Mouse (Mus musculus): Measurements from ENCODE around the gene Klra10. TPM values are rescaled to one million over a fixed set of nuclear protein-coding genes. Genes with fewer than 3 reads are reported as not detected.

Gene Klra10
- under 1 TPM; 0.71 to 0.93 TPM for total RNA-seq (2023)

DNA sequence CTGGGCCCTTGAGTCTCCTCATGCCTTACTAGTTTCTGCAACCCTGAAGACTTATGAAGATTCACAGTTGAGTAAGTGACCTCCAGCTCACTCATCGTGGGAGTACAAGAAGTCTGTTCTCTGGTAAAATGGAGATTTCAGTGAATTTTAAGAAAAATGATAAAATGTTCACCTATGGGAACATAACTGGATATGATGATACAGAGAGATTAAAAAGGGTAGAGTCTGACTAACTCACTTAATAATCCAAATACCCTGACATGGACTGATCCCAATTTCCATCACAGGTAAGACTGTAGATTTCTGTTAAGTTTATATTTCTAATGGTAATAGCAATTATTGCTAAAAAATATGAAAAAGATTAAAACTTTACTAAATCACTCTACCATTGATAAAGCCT lies at the start of gene Klra10:
Gene Klra10, minus strand, starts transcription at position 101 of the 400 bp plus-strand sequence.

DNA sequence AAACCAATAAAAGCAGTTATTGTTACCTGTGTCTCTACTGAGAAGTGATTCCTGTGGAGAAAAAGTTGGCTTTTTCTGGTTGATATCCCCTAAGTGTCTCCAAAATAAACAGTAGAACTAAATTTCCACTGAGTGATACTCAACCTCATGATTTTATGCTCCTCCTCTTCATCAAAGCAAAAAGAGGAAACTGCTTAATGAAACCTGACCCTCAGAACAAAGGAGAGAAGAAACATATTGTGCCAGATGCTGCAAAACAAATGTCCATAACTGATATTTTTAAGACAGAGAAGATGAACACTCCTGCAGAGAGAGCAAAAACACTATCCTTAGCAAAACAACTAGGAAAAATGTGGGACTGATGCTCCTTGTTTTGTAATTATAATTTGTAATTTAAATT lies 48.5 kb downstream of the Klra10 start, which contains the start of gene Klra7:
Gene Klra7, minus strand, starts transcription at position 101 of the 400 bp plus-strand sequence.

Other genes starting within 250 kb of the Klra10 start
- not detected for gene Klra4, start 214.7 kb downstream of the Klra10 start, total RNA-seq (2023)
- under 1 TPM; 0.47 to 0.78 TPM for gene Klra8, start 152.0 kb downstream of the Klra10 start, total RNA-seq (2023)
- not detected for gene Klra9, start 88.8 kb downstream of the Klra10 start, total RNA-seq (2023)
- gene Klra7, start 48.6 kb downstream of the Klra10 start, total RNA-seq (2023): not detected
- 1 to 10 TPM in 1 of 2 experiments, under 1 TPM in 1; 0.62 to 1.5 TPM for gene Klra3, start 55.6 kb upstream of the Klra10 start, total RNA-seq (2023)
- gene Klra1, start 104.9 kb upstream of the Klra10 start, total RNA-seq (2023): 1 to 10 TPM; 1.9 to 2.1 TPM

Measured in B cell, adult 67 days (primary cell).